Mouse (Mus musculus): ENCODE measurements around the gene Peg10.

- no peak for TF ChIP-seq POLR2A (IDR thresholded peaks at IDR 0.05; ENCODE audit: insufficient read depth, low read depth, low read length)
- no peak for TF ChIP-seq CTCF (IDR thresholded peaks at IDR 0.05)
Observed at GRCm38 (mm10) chr6:4798382-4798781, 51.3 kb downstream of the Peg10 start.
